Mouse (Mus musculus) stomach, embryonic 14.5 days (tissue): ENCODE measurements around the gene Ptpn5. TPM values are rescaled to one million over a fixed set of nuclear protein-coding genes. Genes with fewer than 3 reads are reported as not detected.

ENCODE experiments used
- ATAC-seq: fragments of 200-750 bp; cut with Nextera tagmentation; 2 replicates; pipeline ENCODE4 v1.8.0; 2017; ENCODE audit warnings: low read depth, moderate TSS enrichment; ENCODE audit not compliant: insufficient number of reproducible peaks, insufficient read depth, low FRiP score
- H3K27ac ChIP-seq: fragments of 300-500 bp; sonication (generic); 2 replicates; pipeline ENCODE4 v1.5.1; 2014; ENCODE audit warnings: mild to moderate bottlenecking, low read length, moderate library complexity, mixed read lengths
- H3K27me3 ChIP-seq: fragments of 300-500 bp; sonication (generic); 2 replicates; pipeline ENCODE4 v1.6.1; 2014; ENCODE audit warnings: low read length, control low read depth, mixed read lengths; ENCODE audit not compliant: control insufficient read depth, insufficient read depth
- H3K36me3 ChIP-seq: fragments of 300-500 bp; sonication (generic); 2 replicates; pipeline ENCODE4 v1.6.1; 2014; ENCODE audit warnings: mild to moderate bottlenecking, control low read depth, low read length, moderate library complexity, mixed read lengths; ENCODE audit not compliant: control insufficient read depth, insufficient read depth
- H3K4me1 ChIP-seq: fragments of 300-500 bp; sonication (generic); 2 replicates; pipeline ENCODE4 v1.6.1; 2014; ENCODE audit warnings: low read length, control low read depth, mixed read lengths; ENCODE audit not compliant: control insufficient read depth, insufficient read depth
- H3K4me2 ChIP-seq: fragments of 300-500 bp; sonication (generic); replicated peaks from 2 replicates; pipeline ENCODE4 v1.6.1; 2014; ENCODE audit warnings: low read depth, low read length, control low read depth
- H3K4me3 ChIP-seq: fragments of 300-500 bp; sonication (generic); 2 replicates; pipeline ENCODE4 v1.5.1; 2014; ENCODE audit warnings: low read depth, low read length, control low read depth
- H3K9ac ChIP-seq: fragments of 300-500 bp; sonication (generic); replicated peaks from 2 replicates; pipeline ENCODE4 v1.6.1; 2014; ENCODE audit warnings: low read depth, mild to moderate bottlenecking, control low read depth, low read length, moderate library complexity, mixed read lengths
- H3K9me3 ChIP-seq: fragments of 300-500 bp; sonication (generic); 2 replicates; pipeline ENCODE4 v1.6.1; 2016; ENCODE audit warnings: low read depth, low read length, control low read depth; ENCODE audit not compliant: control insufficient read depth
- WGBS: fragments of 180-500 bp; shearing (Covaris S2); extraction: QIAGEN DNeasy Blood & Tissue Kit; methylation state at CpG from one replicate; pipeline ENCODE4 v1.1.7; 2014; 5-methylcytosine and 5-hydroxymethylcytosine counted together
- polyA plus RNA-seq: library from polyadenylated mRNA; unstranded; fragments of >200 nt; fragmentation: Nextera tagmentation; extraction: Ambion mirVana; gene quantifications from 2 replicates; pipeline ENCODE4 v1.2.1, GENCODE M21; 2014

Gene Ptpn5
- polyA plus RNA-seq, 1 experiment from 2014 or later = 2.2 TPM

DNA sequence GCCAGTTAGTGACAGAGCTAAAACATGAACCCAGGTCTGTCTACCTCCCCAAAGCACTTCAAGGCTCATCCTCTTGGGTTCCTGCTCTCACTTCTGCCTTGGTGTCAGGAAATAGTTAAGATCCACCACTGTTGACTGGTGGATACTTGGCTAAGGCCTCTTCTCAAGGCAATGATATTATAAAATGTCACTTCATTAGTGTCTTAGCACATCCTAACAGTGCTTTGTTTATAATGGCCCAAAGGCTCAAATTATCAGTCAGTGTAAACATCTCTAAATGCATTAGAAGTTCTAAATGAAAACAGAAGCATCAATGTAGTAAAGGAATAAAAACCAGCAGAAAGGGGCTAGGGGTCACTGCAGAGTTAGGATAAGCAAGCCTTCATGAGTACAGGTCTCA is 26.5 kb downstream of the Ptpn5 start:
- Histone ChIP-seq H3K4me3 (no peak overlapping the region), H3K27ac (no peak overlapping the region), H3K9ac (no peak overlapping the region), H3K4me2 (no peak overlapping the region), H3K9me3 (no peaks in the 10 kb centered on the region), H3K27me3 (no peaks in the 10 kb centered on the region), H3K4me1 (no peaks in the 10 kb centered on the region), H3K36me3 (no peaks in the 10 kb centered on the region)
- no peak for ATAC-seq

DNA sequence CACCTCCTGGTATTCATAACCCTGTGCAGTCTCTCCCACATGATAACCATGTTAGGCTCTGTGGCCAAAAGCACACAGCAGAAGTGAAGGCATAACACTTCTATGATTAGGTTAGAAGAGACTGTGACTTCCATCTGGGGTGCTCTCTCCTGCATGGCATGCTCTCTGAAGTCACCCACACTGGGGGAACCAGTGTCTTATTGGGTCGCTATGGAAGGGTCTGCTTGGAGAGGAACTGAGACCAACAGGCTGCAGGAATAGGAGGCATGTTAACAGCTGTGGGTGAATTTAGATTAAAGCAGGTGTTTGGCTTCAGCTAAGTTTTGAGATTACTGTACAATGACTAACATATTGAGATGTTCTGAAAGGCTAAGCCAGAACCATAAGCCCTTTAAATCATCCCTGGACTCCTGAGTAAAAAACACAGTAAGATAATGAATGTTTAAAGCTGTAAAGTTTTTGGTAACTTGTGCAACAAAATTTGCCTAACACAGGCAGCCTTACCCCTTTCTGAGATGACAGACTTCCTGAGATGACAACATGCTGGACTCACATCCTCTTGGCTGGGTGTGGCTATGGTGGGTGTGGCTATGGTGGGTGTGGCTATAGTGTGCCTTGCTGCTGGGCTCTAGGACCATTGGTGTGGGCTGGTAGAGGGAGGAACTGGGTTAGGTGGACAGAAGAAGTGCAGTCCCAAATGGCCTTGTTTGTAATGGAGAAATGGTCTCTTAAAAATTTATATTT is 29.6 kb downstream of the Ptpn5 start:
- Histone ChIP-seq H3K27ac (no peak overlapping the region), H3K4me1 (no peaks in the 10 kb centered on the region), H3K4me3 (no peak overlapping the region), H3K9me3 (no peaks in the 10 kb centered on the region), H3K27me3 (no peaks in the 10 kb centered on the region), H3K4me2 (no peak overlapping the region), H3K9ac (no peak overlapping the region), H3K36me3 (no peaks in the 10 kb centered on the region)
- 70% methylated on average over 1 of the region's 1 CpGs for WGBS
- ATAC-seq = no peak

DNA sequence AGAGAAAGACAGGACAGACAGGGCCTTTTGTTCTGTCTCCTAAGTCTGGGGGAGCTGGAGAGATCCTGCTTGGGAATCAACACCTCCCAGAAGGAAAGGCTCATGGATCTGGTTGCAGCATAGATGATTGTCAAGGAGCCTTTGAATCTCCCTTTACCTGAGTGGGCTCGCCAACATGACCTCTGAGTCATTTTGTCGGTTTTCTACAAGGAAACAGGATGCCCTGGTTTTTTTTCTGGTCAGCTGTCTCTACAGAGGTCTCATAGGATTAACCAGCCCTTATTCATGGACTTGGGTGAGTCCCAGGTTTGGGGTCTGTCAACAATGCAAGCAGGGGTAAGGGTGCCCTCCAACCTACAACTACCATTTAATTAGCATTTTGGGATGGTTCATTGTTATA is 30.5 kb downstream of the Ptpn5 start:
- Histone ChIP-seq H3K27ac (no peak overlapping the region), H3K4me3 (no peak overlapping the region), H3K36me3 (no peaks in the 10 kb centered on the region), H3K9me3 (no peaks in the 10 kb centered on the region), H3K27me3 (no peaks in the 10 kb centered on the region), H3K4me2 (no peak overlapping the region), H3K4me1 (no peaks in the 10 kb centered on the region), H3K9ac (no peak overlapping the region)
- WGBS = 72% methylated on average over 2 of the region's 2 CpGs
- ATAC-seq = no peak

DNA sequence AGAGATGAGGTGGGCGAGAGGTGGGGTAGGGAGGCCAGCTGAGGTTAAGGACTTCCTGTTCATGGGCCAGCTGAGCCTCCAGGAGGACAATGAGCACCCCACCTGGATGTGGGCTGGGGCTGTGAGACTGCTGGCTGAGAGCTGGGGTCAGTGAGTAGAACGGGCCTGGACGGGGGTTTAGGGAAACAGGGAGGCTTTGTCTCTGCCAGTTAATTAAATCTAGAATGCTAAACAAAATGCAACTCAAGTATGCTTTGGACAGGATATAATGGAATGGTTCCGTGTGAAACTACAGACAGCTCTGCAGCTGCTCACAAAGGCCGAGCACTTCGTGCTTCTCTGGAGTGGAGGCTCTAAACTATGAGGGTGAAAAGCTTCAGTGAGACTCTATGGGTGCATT is 32.9 kb downstream of the Ptpn5 start:
- no peak for ATAC-seq
- Histone ChIP-seq H3K27me3 (no peaks in the 10 kb centered on the region), H3K27ac (no peak overlapping the region), H3K9me3 (no peaks in the 10 kb centered on the region), H3K4me2 (no peak overlapping the region), H3K9ac (no peak overlapping the region), H3K36me3 (no peaks in the 10 kb centered on the region), H3K4me1 (no peaks in the 10 kb centered on the region), H3K4me3 (no peak overlapping the region)
- 69% methylated on average over 6 of the region's 6 CpGs for WGBS

DNA sequence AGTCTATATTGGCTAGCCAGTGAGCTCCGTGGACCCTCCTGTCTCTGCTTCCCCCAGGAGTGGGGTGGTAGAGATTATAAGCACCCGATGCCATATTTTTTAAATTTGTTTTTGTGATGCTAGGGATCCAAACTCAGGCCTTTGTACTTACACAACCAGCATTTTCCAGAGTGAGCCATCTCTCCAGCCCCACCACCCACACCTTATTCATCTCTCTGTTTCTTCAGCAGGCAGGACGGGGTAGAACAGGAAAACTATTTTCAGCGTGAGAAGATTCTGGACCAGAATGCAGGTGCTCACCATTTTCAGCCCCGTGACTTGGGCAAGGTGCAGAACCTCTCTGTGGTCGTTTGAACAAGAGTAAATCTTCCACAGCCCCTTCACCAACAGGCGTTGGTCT is 34.2 kb downstream of the Ptpn5 start:
- Histone ChIP-seq H3K4me3 (no peak overlapping the region), H3K9me3 (no peaks in the 10 kb centered on the region), H3K27ac (no peak overlapping the region), H3K27me3 (no peaks in the 10 kb centered on the region), H3K4me1 (no peaks in the 10 kb centered on the region), H3K36me3 (no peaks in the 10 kb centered on the region), H3K4me2 (no peak overlapping the region), H3K9ac (no peak overlapping the region)
- ATAC-seq = no peak
- 78% methylated on average over 7 of the region's 7 CpGs for WGBS

DNA sequence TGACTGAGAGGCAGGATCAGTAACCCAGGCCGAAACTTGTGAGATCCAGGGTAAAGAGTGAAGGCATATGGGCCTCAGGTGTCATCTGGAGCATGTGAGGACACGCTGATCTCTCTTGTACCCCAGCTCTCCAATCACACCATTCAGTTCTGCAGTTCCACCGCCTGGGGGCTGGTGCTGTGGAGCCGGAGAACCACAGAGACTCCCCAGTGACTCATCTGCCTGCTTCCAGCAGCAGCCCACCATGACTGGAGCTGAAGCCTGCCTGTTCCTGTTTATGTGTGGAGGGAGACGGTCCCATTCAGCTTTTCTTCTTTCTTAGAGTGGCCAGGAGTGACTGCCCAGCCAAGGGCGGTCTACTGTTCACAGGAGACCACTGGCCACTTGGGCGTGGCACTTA is 35.4 kb downstream of the Ptpn5 start:
- no peaks in the 10 kb centered on the region for H3K27me3 ChIP-seq
- no peaks in the 10 kb centered on the region for H3K9me3 ChIP-seq
- H3K9ac ChIP-seq = no peak overlapping the region
- H3K4me3 ChIP-seq = no peak overlapping the region
- peak; percentile 33; the same call in 1 of the 2 replicates for ATAC-seq
- H3K4me2 ChIP-seq = no peak overlapping the region
- no peaks in the 10 kb centered on the region for H3K4me1 ChIP-seq
- 58% methylated on average over 7 of the region's 7 CpGs for WGBS
- H3K36me3 ChIP-seq = no peaks in the 10 kb centered on the region
- no peak overlapping the region for H3K27ac ChIP-seq

DNA sequence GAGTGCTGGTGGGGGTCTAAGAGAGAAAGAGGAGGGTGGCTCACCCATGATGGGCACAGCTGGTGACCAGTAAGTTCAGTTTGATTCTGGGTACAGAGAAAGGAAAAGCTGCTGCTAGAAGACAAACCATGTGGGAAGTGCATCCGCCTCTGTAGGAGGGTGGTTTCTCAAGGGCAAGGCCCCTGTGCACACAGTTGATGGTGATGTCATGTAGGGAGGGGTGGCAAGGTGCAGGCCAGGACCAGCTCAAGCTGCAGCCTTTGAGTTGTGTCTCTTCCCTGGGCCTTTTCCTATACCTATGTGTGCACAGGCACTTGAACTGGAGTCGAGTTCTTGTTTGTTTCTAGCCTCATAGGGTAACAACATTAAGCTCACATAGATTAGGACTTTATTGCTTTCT is 38.5 kb downstream of the Ptpn5 start:
- H3K4me2 ChIP-seq = no peak overlapping the region
- H3K9ac ChIP-seq = no peak overlapping the region
- H3K27ac ChIP-seq = no peak overlapping the region
- H3K9me3 ChIP-seq = no peaks in the 10 kb centered on the region
- no peaks in the 10 kb centered on the region for H3K27me3 ChIP-seq
- H3K4me1 ChIP-seq = no peaks in the 10 kb centered on the region
- no peak for ATAC-seq
- 62% methylated on average over 2 of the region's 2 CpGs for WGBS
- H3K36me3 ChIP-seq = no peaks in the 10 kb centered on the region
- no peak overlapping the region for H3K4me3 ChIP-seq

DNA sequence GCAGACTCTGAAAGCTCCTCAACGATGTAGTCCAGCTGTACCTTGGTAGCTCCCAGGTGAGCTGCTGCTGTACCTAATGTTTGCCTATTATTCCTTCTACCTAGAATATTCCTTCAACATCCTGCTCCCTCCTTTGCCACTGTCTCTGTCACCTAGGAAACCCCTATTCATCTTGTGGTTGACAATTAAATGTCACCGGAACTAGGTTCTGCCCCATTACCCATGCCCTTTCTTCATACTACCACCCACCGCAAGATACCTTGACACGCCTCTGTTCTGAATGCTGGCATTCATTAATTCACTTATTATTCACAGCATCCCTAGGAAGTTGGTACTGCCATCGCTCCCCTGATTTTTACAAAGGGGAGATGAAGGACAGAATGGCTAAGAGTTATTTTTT is 39.5 kb downstream of the Ptpn5 start:
- Histone ChIP-seq H3K4me3 (no peak overlapping the region), H3K9ac (no peak overlapping the region), H3K9me3 (no peaks in the 10 kb centered on the region), H3K36me3 (no peaks in the 10 kb centered on the region), H3K4me2 (no peak overlapping the region), H3K27me3 (no peaks in the 10 kb centered on the region), H3K27ac (no peak overlapping the region), H3K4me1 (no peaks in the 10 kb centered on the region)
- WGBS = 84% methylated on average over 5 of the region's 5 CpGs
- ATAC-seq = no peak

DNA sequence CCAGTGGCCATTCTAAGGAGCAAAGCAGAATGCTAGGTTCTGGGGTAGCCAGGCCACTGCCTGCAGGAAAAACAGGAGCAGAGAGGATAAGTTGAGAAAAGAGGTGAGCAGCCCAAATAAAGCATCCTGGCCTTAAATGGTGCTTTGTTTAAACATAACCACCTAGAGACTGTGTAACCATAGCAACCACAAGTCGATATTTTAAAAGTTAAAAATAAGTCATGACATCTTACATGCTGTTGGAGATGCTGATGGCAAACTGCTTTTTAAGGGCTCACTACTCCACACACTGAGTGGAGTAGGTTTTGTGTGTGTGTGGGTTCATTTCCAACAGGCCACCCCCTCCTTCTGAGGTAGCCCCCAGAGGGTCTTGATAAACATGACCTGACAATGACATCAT is 48.4 kb downstream of the Ptpn5 start:
- Histone ChIP-seq H3K9ac (no peak overlapping the region), H3K27me3 (no peaks in the 10 kb centered on the region), H3K27ac (no peak overlapping the region), H3K36me3 (no peaks in the 10 kb centered on the region), H3K4me2 (no peak overlapping the region), H3K4me1 (peaks cover 5% of the 10 kb centered on the region; the same call in 1 of the 2 replicates), H3K4me3 (no peak overlapping the region), H3K9me3 (no peaks in the 10 kb centered on the region)
- no peak for ATAC-seq
- WGBS = 65% methylated on average over 1 of the region's 1 CpGs
